Mouse (Mus musculus) cerebellum, postnatal 25 days (tissue): ENCODE measurements at regions not wholly inside any gene's neighbourhood (a gene's known extent, or its start where the extent isn't known, plus 50 kb on each side); places are given as distances from the start of the nearest gene placed in this dataset.

ENCODE experiments used
- DNase-seq, 2 experiments: peaks; one replicate each; pipeline ENCODE4 v3.0.0; 2021; ENCODE audit warnings: mixed read lengths in 2 of 2

DNA sequence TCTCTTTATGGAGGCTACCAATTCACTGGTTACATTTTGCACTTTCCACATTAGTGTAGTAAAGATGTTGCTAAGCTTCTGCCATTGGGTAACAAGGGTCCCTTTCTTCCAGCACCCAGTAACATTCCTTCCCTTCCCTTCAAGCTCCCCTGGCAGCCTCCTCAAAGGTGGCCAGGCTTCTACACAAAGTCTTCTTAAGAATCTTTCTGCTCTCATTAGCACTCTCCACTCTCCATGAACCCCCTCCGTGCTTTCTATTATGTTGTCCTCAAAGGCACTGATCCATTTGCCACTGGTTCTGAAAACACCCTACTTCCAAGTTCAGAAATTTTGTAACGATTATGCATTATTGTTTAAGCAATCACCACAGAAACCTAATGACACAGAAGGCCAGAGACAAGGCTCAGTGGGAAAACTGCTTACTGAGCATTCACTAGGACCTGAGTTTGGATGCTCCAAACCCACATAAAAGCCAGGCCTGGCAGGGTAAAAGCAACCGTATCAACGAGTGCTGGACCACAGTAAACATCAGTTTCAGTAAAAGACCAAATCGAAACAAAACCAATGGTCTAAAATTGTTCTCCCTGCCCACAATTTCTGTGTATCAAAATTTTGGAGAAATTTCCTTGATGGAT, 522.6 kb downstream of the Gja1 start:
- DNase-seq: no peak

DNA sequence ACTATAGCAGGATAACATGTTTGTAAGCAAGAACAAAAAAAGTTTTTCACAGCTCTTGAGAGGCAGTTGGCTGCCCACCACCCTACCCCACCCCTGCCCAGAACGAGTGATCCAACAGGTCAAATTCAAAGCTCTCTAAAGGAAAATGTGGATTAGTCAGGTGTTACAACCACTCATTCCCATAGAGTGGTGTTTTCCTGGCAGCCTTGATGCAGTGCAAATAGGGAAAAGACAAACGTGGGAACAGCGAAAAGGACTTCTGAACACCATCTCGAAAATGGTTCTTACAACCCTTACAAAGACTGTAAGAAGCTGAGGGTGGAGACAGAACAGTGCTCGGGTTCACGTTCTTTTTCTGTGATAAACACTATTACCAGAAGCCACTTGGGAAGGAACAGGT, 523.8 kb downstream of the Gja1 start:
- DNase-seq: no peak

- DNase-seq: no peak
These were observed 535.6 kb downstream of the Gja1 start for GRCm38 (mm10) chr10:56912711-56913110.

GRCm38 (mm10) chr10:56914103-56914502, 537.0 kb downstream of the Gja1 start:
- DNase-seq: no peak

DNA sequence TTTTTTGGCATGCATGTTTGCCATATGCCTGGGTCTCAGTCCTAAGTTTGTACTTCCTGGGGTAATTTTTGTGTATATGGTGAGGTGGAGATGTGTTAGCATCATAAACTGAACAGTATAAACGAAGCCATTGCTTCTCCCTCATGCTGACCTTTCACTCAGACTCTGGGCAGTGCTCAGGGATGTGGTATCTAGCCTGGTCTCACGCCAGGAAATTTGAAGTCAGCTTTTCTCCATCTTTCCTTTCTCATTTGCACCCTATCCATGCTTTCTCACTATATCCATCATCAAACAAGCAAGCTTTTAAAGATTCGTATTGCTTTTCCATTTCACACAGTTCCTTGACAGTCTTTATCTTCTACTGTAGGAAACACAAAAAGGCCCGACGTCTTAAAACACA, 541.3 kb downstream of the Gja1 start:
- DNase-seq: no peak

- peak; percentile 7 to 18 for DNase-seq
These were observed 543.9 kb downstream of the Gja1 start for GRCm38 (mm10) chr10:56920711-56921672.

- DNase-seq: no peak
These were observed 551.0 kb upstream of the Hsf2 start for GRCm38 (mm10) chr10:56935174-56935573.

- no peak for DNase-seq
These were observed 544.2 kb upstream of the Hsf2 start for GRCm38 (mm10) chr10:56941972-56942371.

GRCm38 (mm10) chr10:56944434-56945145, 541.6 kb upstream of the Hsf2 start:
- no peak for DNase-seq

- DNase-seq: no peak
These were observed 529.5 kb upstream of the Hsf2 start for GRCm38 (mm10) chr10:56956728-56957127.

GRCm38 (mm10) chr10:56962096-56962807, 523.9 kb upstream of the Hsf2 start:
- no peak for DNase-seq

DNA sequence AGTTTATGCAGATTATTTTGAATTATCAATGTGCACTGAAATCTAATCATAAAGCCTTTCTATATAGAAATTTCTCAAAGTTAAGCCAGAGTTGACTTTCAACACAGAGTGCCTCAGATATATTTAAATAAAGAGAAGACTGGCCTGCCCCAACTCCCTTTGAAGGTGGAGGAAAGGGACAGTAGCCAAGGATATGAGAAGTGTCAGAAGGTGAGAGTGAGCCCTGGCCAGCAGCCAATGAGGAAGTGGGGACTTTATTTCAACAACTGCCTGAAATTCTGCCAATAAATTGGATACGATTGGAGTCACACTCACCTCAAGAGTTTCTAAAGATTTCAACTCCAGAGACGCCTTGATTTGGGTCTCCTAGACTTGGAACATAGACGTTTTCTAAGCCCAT, 523.0 kb upstream of the Hsf2 start:
- peak in 1 of 2 experiments; percentile 8 for DNase-seq

- peak; percentile 21 to 48 for DNase-seq
These were observed 517.3 kb upstream of the Hsf2 start for GRCm38 (mm10) chr10:56968913-56969312.

- DNase-seq: no peak
These were observed 511.4 kb upstream of the Hsf2 start for GRCm38 (mm10) chr10:56974812-56975211.

DNA sequence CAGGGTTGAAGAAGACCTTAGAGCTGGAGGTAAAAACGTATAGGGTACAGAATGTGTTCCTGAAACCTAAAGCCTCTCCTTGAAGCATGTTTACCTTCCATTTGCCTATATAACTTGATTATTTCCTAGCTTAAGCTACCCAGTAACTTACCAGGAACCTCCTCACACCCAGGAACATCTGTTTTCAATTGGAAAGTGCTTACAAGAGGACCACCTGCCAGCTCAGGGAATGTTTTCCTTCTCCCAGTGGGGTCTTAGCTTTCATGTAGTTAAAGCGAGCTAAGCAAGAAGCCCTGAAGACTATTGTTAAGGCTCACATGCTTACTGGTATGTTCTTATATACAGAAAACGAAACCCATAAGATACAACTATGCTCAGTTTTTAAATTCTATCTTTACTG, 506.6 kb upstream of the Hsf2 start:
- no peak for DNase-seq

- DNase-seq: no peak
These were observed 505.4 kb upstream of the Hsf2 start for GRCm38 (mm10) chr10:56980821-56981220.

DNA sequence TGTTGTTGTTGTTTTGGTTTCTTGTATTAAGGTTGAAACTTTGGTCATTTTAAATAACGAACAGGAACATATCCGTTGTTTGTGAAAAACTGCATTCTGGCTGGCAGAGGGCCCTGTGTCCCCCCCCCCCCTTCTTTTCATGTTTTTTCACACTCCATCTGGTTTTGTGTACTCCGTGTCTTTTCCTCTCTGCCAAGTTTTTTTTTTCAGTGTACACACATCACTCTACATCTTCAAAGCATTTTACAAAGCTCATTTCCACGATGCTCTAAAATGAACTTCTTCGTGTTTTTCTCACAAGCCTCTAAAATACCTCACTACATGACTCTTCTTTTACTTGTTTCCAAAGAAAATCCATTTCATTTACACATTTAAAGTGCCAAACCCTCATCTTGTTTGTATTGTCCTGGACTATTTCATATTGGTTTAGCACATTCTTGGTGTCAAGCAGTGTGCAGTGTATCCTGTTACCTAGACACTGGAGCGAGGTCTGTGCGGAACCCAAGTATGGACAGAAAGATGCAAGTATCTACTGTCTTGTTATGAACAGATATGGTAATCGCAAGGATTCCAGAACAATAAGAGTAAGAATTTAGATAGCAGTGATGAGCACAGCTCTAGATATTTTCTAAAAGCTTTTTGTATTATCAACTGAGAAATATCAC, 503.5 kb upstream of the Hsf2 start:
- no peak for DNase-seq

DNA sequence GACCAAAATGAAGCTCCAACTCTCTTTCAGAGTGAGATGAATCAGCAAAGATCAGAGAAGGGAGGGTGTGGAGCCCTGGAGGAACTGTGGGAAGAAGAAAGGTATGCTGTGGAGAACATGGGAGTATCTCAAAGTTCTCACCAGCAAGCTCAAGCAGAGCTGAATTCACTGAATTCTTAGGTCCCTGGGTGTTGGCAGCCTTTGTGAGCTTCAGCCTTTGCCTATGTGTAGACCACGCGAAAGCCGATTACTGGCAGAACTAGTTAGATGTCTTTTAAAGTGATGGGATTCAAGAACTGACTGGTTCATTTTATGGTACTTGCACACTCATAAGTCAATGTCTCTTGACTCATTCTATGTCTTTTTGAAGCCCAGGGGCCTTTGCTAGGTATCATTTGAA, 491.2 kb upstream of the Hsf2 start:
- DNase-seq: no peak

GRCm38 (mm10) chr10:57000892-57001722, 485.1 kb upstream of the Hsf2 start:
- peak; percentile 30 to 55 for DNase-seq

- no peak for DNase-seq
These were observed 484.5 kb upstream of the Hsf2 start for GRCm38 (mm10) chr10:57001723-57002110.

DNA sequence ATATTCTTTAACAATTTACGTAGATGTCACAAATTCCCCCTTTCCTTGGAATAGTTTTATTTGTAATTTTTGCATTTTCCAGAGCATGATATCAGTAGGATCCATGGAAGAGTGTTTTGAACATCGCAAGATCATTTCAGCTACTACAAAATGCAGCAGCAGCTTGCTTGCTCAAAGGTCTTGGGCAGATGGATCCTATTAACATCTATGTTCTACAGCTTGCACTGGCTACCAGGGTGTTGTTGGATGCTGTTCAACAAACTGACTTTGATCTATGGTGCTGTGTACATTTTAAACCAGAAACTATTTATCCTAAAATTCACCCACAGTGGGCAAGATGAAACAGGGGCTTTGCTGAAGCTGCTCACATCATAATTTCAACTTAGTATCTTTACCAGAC, 448.5 kb upstream of the Hsf2 start:
- no peak for DNase-seq
